Mouse (Mus musculus) CH12.LX (cell line): Measurements from ENCODE around the gene Lrig3. TPM values are rescaled to one million over a fixed set of nuclear protein-coding genes. Genes with fewer than 3 reads are reported as not detected.

Experiments
- DNase-seq: peaks from one replicate; pipeline ENCODE4 v3.0.0-alpha.2; 2013; ENCODE audit errors: extremely low read depth
- H3K27ac ChIP-seq: 2 replicates; pipeline ENCODE4 v1.5.1; 2012; ENCODE audit warnings: low read depth, mild to moderate bottlenecking, control low read depth, moderate library complexity; ENCODE audit not compliant: insufficient read depth
- H3K27me3 ChIP-seq: replicated peaks from 2 replicates; pipeline ENCODE3; 2012; ENCODE audit warnings: inconsistent platforms
- H3K36me3 ChIP-seq, 2 experiments: replicated peaks in 1 of 2; 2 replicates each; pipeline versions ENCODE3 to v1.6.1; 2012; ENCODE audit warnings: inconsistent platforms in 1 of 2, low read length in 1 of 2, mild to moderate bottlenecking in 1 of 2, mixed read lengths in 1 of 2, moderate library complexity in 1 of 2; ENCODE audit not compliant: control insufficient read depth in 1 of 2, insufficient read depth in 1 of 2
- H3K4me1 ChIP-seq, 2 experiments: 2 replicates each; pipeline ENCODE4 v1.6.1; 2012; ENCODE audit warnings: inconsistent platforms in 1 of 2, moderate library complexity in 1 of 2; ENCODE audit not compliant: insufficient read depth in 2 of 2, control insufficient read depth in 1 of 2
- H3K4me2 ChIP-seq: 2 replicates; pipeline ENCODE4 v1.6.1; 2012; ENCODE audit warnings: low read depth, mild to moderate bottlenecking, control low read depth; ENCODE audit not compliant: poor library complexity, insufficient read depth, severe bottlenecking
- H3K4me3 ChIP-seq, 3 experiments: fragments of 150-350 bp in 1 of 3; sonication (generic) in 1 of 3; replicated peaks in 1 of 3; 2 replicates each; pipeline versions ENCODE3 to v1.5.1; 2011 to 2012; ENCODE audit warnings: low read depth in 2 of 3, low read length in 2 of 3, mild to moderate bottlenecking in 2 of 3, moderate library complexity in 2 of 3, control low read depth in 1 of 3, improper control_type of control experiment in 1 of 3, inconsistent platforms in 1 of 3, mixed read lengths in 1 of 3; ENCODE audit not compliant: poor library complexity in 1 of 3
- H3K79me2 ChIP-seq: replicated peaks from 2 replicates; pipeline ENCODE4 v1.6.1; 2012; ENCODE audit warnings: mild to moderate bottlenecking, moderate library complexity; ENCODE audit not compliant: control insufficient read depth, poor library complexity, insufficient read depth, severe bottlenecking; ENCODE audit errors: extremely low read depth
- H3K9ac ChIP-seq: 2 replicates; pipeline ENCODE4 v1.6.1; 2012; ENCODE audit warnings: low read depth, mild to moderate bottlenecking, control low read depth, moderate library complexity; ENCODE audit not compliant: insufficient read depth
- H3K9me3 ChIP-seq: replicated peaks from 2 replicates; pipeline ENCODE3; 2012; ENCODE audit warnings: low read length, inconsistent platforms, mixed read lengths
- BHLHE40 ChIP-seq: IDR thresholded peaks from 2 replicates; pipeline ENCODE4 v1.6.1; 2011; ENCODE audit warnings: mild to moderate bottlenecking, low read depth, low read length, improper control_type of control experiment
- CHD2 ChIP-seq: IDR thresholded peaks from 2 replicates; pipeline ENCODE4 v1.6.1; 2011; ENCODE audit warnings: low read length, improper control_type of control experiment
- CTCF ChIP-seq, 2 experiments: IDR thresholded peaks in 1 of 2; conservative IDR thresholded peaks in 1 of 2; 2 replicates each; pipeline ENCODE4 v1.5.1; 2011 to 2012; ENCODE audit warnings: low read depth in 2 of 2, low read length in 2 of 2, improper control_type of control experiment in 1 of 2, inconsistent platforms in 1 of 2, mild to moderate bottlenecking in 1 of 2, moderate library complexity in 1 of 2
- E2F4 ChIP-seq: IDR thresholded peaks from 2 replicates; pipeline ENCODE4 v1.6.1; 2011; ENCODE audit warnings: low read depth, low read length, improper control_type of control experiment; ENCODE audit not compliant: insufficient replicate concordance
- ELF1 ChIP-seq: IDR thresholded peaks from 2 replicates; pipeline ENCODE4 v1.6.1; 2014; ENCODE audit warnings: low read depth, mild to moderate bottlenecking, inconsistent platforms, low read length, improper control_type of control experiment
- EP300 ChIP-seq: IDR thresholded peaks from 2 replicates; pipeline ENCODE4 v1.6.1; 2011; ENCODE audit warnings: low read length, improper control_type of control experiment
- ETS1 ChIP-seq: conservative IDR thresholded peaks from 2 replicates; pipeline ENCODE4 v1.6.1; 2012; ENCODE audit warnings: low read depth, mild to moderate bottlenecking, inconsistent platforms, low read length, improper control_type of control experiment, moderate library complexity
- GABPA ChIP-seq: IDR thresholded peaks from 2 replicates; pipeline ENCODE4 v1.6.1; 2012; ENCODE audit warnings: low read depth, low read length, improper control_type of control experiment, inconsistent platforms; ENCODE audit not compliant: insufficient replicate concordance
- IRF4 ChIP-seq: IDR thresholded peaks from 2 replicates; pipeline ENCODE4 v1.6.1; 2014; ENCODE audit warnings: low read depth, mild to moderate bottlenecking, inconsistent platforms, low read length, improper control_type of control experiment
- JUN ChIP-seq: IDR thresholded peaks from 2 replicates; pipeline ENCODE4 v1.6.1; 2011; ENCODE audit warnings: low read depth, mild to moderate bottlenecking, low read length, improper control_type of control experiment, moderate library complexity; ENCODE audit not compliant: insufficient read depth
- JUND ChIP-seq: conservative IDR thresholded peaks from 2 replicates; pipeline ENCODE4 v1.6.1; 2011; ENCODE audit warnings: low read depth, low read length, improper control_type of control experiment
- KAT2A ChIP-seq: IDR thresholded peaks from 2 replicates; pipeline ENCODE4 v1.6.1; 2012; ENCODE audit warnings: low read length, improper control_type of control experiment, inconsistent platforms; ENCODE audit not compliant: insufficient replicate concordance
- MAFK ChIP-seq: IDR thresholded peaks from 2 replicates; pipeline ENCODE4 v1.6.1; 2011; ENCODE audit warnings: low read length, improper control_type of control experiment; ENCODE audit not compliant: insufficient replicate concordance
- MAZ ChIP-seq: IDR thresholded peaks from 2 replicates; pipeline ENCODE4 v1.6.1; 2012; ENCODE audit warnings: low read depth, mild to moderate bottlenecking, inconsistent platforms, low read length, improper control_type of control experiment, moderate library complexity
- MEF2A ChIP-seq: IDR thresholded peaks from 2 replicates; pipeline ENCODE4 v1.6.1; 2014; ENCODE audit warnings: low read depth, mild to moderate bottlenecking, inconsistent platforms, low read length, improper control_type of control experiment, borderline replicate concordance
- MXI1 ChIP-seq: IDR thresholded peaks from 2 replicates; pipeline ENCODE4 v1.6.1; 2011; ENCODE audit warnings: mild to moderate bottlenecking, low read depth, low read length, improper control_type of control experiment
- NELFE ChIP-seq: IDR thresholded peaks from 2 replicates; pipeline ENCODE4 v1.6.1; 2011; ENCODE audit warnings: low read depth, low read length, improper control_type of control experiment
- PAX5 ChIP-seq: IDR thresholded peaks from 2 replicates; pipeline ENCODE4 v1.6.1; 2012; ENCODE audit warnings: low read length, inconsistent platforms, mixed read lengths
- POLR2AphosphoS2 ChIP-seq: IDR thresholded peaks from 2 replicates; pipeline ENCODE4 v1.6.1; 2011; ENCODE audit warnings: low read depth, low read length, improper control_type of control experiment
- RCOR1 ChIP-seq: conservative IDR thresholded peaks from 2 replicates; pipeline ENCODE4 v1.6.1; 2012; ENCODE audit warnings: low read depth, mild to moderate bottlenecking, inconsistent platforms, low read length, improper control_type of control experiment
- SIN3A ChIP-seq: IDR thresholded peaks from 2 replicates; pipeline ENCODE4 v1.6.1; 2012; ENCODE audit warnings: low read length, improper control_type of control experiment, inconsistent platforms
- TCF12 ChIP-seq: IDR thresholded peaks from 2 replicates; pipeline ENCODE4 v1.6.1; 2014; ENCODE audit warnings: low read depth, mild to moderate bottlenecking, inconsistent platforms, low read length, improper control_type of control experiment
- UBTF ChIP-seq: IDR thresholded peaks from 2 replicates; pipeline ENCODE4 v1.6.1; 2012; ENCODE audit warnings: low read depth, mild to moderate bottlenecking, inconsistent platforms, low read length, improper control_type of control experiment, moderate library complexity
- USF1 ChIP-seq: IDR thresholded peaks from 2 replicates; pipeline ENCODE4 v1.6.1; 2014; ENCODE audit warnings: low read depth, mild to moderate bottlenecking, inconsistent platforms, low read length, improper control_type of control experiment
- USF2 ChIP-seq: conservative IDR thresholded peaks from 2 replicates; pipeline ENCODE4 v1.6.1; 2011; ENCODE audit warnings: low read depth, low read length, improper control_type of control experiment
- ZMIZ1 ChIP-seq: IDR thresholded peaks from 2 replicates; pipeline ENCODE4 v1.6.1; 2012; ENCODE audit warnings: low read depth, mild to moderate bottlenecking, inconsistent platforms, low read length, improper control_type of control experiment
- dilution Hi-C: fragments of 300-500 bp; cut with MboI; formaldehyde crosslinking; loops from 2 replicates; pipeline ENCODE4 v1.14.3; 2020; ENCODE audit warnings: low sequenced_read_pairs; ENCODE audit not compliant: extremely low pct_unique_long_range_greater_than_20kb, extremely low pct_ligation_motif_present
- in situ Hi-C: fragments of 300-500 bp; cut with MboI; formaldehyde crosslinking; loops from 3 replicates; pipeline ENCODE4 v1.14.3; 2019; ENCODE audit warnings: low sequenced_read_pairs, low pct_ligation_motif_present, low pct_unique_long_range_greater_than_20kb, mixed read lengths
- polyA plus RNA-seq: library from polyadenylated mRNA; unstranded; fragments of >175 nt; gene quantifications from 2 replicates; pipeline ENCODE4 v1.2.1, GENCODE M21; 2012; ENCODE audit warnings: low read depth; ENCODE audit not compliant: insufficient read length
- total RNA-seq, 2 experiments: library from RNA; depleted of rRNA; stranded (reverse); fragments of 300-350 nt in 1 of 2; fragments of >200 nt in 1 of 2; gene quantifications; 2 replicates each; pipeline ENCODE4 v1.2.3; 2012 to 2014

Gene Lrig3
- total and polyA plus RNA-seq, 3 experiments, result not detected

DNA sequence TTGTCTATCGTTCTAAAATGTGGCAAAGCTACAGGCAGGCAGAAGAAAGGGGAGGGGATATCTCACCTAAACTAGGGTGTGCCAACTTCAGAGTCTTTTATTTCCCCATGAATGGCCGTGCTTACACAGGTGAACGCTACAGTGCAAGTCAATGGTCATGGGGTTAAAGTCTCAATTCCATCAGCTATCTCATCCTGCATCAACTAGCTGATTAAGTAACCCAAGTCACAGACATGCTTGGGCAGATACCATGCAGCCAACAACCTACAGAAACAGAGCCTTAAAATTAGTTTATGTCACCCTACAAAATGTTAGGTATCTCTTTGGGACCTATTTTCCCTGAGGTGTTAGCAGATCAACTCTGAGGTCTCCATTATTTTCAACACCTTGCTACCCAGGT, 1.3 kb upstream of the Lrig3 start:
- no peak for DNase-seq
- TF ChIP-seq UBTF (no peak), MXI1 (no peak), EP300 (no peak), MAZ (no peak), E2F4 (no peak), MAFK (no peak), JUND (no peak), KAT2A (no peak), CHD2 (no peak), ETS1 (no peak), NELFE (no peak), USF1 (no peak), ZMIZ1 (no peak), JUN (no peak), TCF12 (no peak), USF2 (no peak), RCOR1 (no peak), MEF2A (no peak), POLR2AphosphoS2 (no peak), GABPA (no peak)
- dilution Hi-C loops, result no loop called here
- Histone ChIP-seq H3K27me3 (no peaks in the 10 kb centered on the region), H3K27ac (no peak overlapping the region), H3K4me3 (no peak overlapping the region), H3K4me2 (no peak overlapping the region), H3K36me3 (no peaks in the 10 kb centered on the region), H3K4me1 (no peaks in the 10 kb centered on the region), H3K9me3 (peaks cover 64% of the 10 kb centered on the region), H3K79me2 (no peaks in the 10 kb centered on the region), H3K9ac (no peak overlapping the region)
- in situ Hi-C loops, result no loop called here

- H3K9me3 ChIP-seq, result peaks cover 62% of the 10 kb centered on the region
- H3K27ac ChIP-seq, result no peak overlapping the region
- dilution Hi-C loops, result no loop called here
- TF ChIP-seq MEF2A (no peak), PAX5 (no peak), ELF1 (no peak), E2F4 (no peak), BHLHE40 (no peak), CHD2 (no peak), IRF4 (no peak), SIN3A (no peak), CTCF (conservative IDR thresholded peaks at IDR 0.05 in 1 of 2, IDR thresholded peaks at IDR 0.05 in 1 of 2; ENCODE audit: low read depth in 2 of 2, low read length in 2 of 2) (no peak)
- TF ChIP-seq, all 38 proteins: peak for 0
- H3K4me1 ChIP-seq, result no peaks in the 10 kb centered on the region
- no peak overlapping the region for H3K4me3 ChIP-seq
- no peaks in the 10 kb centered on the region for H3K36me3 ChIP-seq
- no peaks in the 10 kb centered on the region for H3K27me3 ChIP-seq
- DNase-seq, result no peak
- H3K9ac ChIP-seq, result no peak overlapping the region
- in situ Hi-C loops, result no loop called here
- no peaks in the 10 kb centered on the region for H3K79me2 ChIP-seq
- no peak overlapping the region for H3K4me2 ChIP-seq
Measured at GRCm38 (mm10) chr10:125966481-125967251, 698 bp downstream of the Lrig3 start.
